Mouse (Mus musculus): ENCODE results near the gene Kat5.
A peak's percentile ranks its signal among the peaks of the same experiment; 100 is the strongest.

Gene Kat5

DNA sequence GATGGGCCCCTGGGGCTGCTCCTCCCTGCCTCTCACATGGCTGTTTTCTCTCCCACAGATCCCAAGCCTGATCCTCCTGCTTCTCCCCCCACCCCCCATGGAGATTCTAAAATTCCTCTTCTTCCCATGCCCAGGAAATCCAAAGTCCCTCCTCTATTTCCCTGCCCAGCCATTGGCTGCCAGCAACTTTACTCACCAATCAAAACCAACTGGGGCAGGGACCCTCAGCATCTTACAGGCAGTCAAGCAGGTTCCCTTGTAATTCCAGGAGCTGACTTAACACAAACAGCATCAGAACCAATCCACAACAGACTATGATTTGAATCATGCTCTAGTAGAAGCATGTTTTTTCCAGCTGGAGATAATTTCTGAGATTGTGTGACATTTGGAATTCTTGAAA is 19.9 kb upstream of the Kat5 start:
- no peak for DNase-seq (ENCODE audit: low spot score in 2 of 2)

- DNase-seq (ENCODE audit: low spot score in 2 of 2): no peak
These were observed 15.3 kb upstream of the Kat5 start for GRCm38 (mm10) chr19:5625311-5625710.

- DNase-seq (ENCODE audit: low spot score in 2 of 2): no peak
These were observed 11.8 kb upstream of the Kat5 start for GRCm38 (mm10) chr19:5621884-5622283.

DNA sequence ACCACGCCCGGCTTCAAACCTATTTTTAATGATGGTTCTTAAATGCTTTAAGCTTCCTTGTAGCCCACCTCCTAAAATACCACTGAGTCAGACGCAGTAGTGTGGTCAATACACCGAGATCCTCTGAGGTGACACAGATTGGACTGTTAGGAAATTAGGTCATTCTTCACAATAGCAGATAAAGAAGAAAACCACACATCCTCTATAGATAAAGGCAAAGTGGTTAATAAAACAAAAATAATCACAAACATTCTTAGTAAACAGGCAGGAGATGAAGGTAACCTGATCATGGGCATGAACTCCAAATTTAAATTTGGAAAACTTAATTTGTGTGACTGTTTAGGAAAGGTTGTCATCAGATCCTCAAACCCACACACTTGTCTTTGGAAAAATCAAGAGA is 10.0 kb upstream of the Kat5 start:
- no peak for DNase-seq (ENCODE audit: low spot score in 2 of 2)

DNA sequence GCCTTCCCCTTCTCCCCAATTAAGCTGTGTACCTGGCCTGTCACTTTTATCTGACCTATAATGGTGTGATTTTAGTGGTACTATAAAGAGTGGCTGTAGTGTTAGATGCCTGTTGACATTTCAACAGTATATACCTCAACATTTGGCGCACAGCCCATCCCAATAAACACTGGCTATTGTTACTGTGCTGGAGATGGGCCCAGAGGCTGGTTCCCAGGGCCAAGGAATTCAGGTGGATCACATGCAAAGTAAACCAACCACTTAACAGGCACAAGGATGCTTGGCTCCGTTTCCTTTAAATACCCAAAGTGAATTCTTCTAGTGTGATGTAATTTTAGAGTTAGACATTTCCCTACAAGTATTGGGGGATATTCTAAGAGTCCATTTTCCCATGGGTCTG is 4.9 kb upstream of the Kat5 start:
- DNase-seq (ENCODE audit: low spot score in 2 of 2): no peak

GRCm38 (mm10) chr19:5612762-5613411 is 2.9 kb upstream of the Kat5 start:
- DNase-seq (ENCODE audit: low spot score in 2 of 2): no peak

DNA sequence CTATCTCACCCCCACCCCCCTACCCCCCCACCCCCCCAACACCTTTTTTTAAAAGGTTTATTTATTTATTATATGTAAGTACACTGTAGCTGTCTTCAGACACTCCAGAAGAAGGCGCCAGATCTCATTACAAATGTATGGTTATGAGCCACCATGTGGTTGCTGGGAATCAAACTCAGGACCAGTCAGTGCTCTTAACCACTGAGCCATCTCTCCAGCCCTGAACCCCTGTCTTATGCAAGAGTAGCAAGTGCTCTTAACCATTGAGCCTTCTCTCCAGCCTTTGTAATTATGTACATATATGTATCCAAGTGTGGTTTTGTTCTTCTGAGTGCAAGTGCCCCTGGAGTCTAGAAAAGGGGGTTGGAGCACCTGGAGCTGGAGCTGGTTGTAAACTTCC is 1.9 kb upstream of the Kat5 start:
- no peak for DNase-seq (ENCODE audit: low spot score in 2 of 2)

GRCm38 (mm10) chr19:5609171-5609546 is 878 bp downstream of the Kat5 start:
- no peak for DNase-seq (ENCODE audit: low spot score in 2 of 2)

DNA sequence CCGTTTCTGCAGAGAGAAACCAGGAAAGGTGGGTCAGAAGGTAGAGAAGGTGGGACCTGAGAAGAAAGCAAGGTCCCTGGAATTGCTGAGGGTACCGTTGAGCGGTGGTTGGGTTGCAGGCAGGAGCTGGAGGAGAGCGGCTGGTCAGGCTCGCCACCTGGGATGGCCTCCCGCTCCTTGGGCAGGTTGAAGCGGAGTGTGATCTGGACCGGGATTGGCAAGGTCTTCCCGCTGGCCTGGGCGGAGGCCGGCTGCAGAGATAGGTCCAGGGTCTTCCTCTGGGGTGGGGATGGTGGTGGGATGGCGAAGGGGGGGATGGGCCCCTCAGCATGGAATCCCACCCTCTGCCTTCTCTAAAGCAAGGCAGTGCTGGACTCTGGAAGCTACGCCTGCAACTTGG is 1.3 kb downstream of the Kat5 start:
- no peak for DNase-seq (ENCODE audit: low spot score in 2 of 2)

GRCm38 (mm10) chr19:5607705-5608410 is 2.2 kb downstream of the Kat5 start:
- DNase-seq (ENCODE audit: low spot score in 2 of 2): no peak

GRCm38 (mm10) chr19:5606196-5606595 is 3.8 kb downstream of the Kat5 start:
- DNase-seq (ENCODE audit: low spot score in 2 of 2): no peak

DNA sequence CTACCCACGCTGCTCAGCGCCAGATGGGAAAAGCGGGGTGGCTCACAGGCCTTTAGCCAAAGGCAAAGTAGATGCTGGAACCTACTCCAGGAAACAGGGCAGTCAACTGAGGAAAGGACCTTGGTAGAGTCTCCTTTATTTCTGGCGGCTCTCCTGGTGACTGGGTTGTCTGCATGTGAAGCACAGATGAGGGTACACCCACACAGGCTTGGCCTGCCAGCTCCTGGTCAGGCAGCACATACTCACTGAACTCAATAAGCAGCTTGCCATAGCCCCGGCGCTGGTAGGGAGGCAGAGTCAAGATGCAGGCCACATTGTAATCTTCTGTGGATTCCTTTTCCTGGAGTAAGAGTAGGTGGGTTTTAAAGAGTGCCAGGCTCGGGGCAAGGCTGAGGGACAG is 4.9 kb downstream of the Kat5 start:
- no peak for DNase-seq (ENCODE audit: low spot score in 2 of 2)

- no peak for DNase-seq (ENCODE audit: low spot score in 2 of 2)
These were observed 6.4 kb downstream of the Kat5 start for GRCm38 (mm10) chr19:5603664-5604063.

GRCm38 (mm10) chr19:5601752-5602541 is 8.1 kb downstream of the Kat5 start, which contains the start of gene Rnaseh2c:
TSS of gene Rnaseh2c (plus strand) at chr19:5601873.
- peak; percentile 63 to 73 for DNase-seq (ENCODE audit: low spot score in 2 of 2)

DNA sequence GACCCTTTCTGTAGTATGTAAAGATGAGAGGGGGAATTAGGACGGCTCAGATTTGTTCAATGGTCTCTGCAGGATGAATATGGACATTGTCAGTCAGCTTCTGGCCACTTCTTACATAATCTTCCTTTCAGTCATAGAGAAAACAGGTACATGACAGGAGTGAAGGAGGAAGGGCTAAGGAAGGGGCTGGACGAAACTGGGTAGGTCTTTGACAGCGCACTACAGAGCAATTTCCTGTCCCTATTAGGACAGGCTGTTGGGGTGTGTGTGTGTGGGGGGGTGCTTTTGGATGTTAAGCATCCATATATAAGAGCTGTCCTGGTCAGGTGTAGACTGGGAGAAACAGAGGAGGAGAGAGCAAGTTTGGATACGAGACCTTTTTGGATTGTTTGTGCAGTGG is 10.8 kb downstream of the Kat5 start:
- DNase-seq (ENCODE audit: low spot score in 2 of 2): no peak

DNA sequence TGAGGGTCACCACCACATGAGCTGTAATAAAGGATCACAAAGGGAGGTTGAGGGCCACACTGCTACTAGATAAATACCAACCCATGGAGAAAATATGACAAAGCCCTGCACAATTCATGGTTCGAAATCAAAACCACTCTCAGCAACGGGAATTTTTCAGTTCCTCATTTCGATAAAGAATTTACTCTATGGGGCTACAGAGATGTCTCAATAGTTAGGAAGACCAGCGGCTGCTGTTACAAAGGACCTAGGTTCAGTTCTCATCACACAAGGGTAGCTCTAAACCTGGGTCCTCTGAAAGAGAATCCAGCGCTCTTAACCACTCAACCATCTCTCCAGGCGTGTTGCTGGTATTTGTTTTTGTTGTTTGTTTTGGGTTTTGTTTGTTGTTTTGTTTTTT is 18.1 kb downstream of the Kat5 start:
- DNase-seq (ENCODE audit: low spot score in 2 of 2): no peak

DNA sequence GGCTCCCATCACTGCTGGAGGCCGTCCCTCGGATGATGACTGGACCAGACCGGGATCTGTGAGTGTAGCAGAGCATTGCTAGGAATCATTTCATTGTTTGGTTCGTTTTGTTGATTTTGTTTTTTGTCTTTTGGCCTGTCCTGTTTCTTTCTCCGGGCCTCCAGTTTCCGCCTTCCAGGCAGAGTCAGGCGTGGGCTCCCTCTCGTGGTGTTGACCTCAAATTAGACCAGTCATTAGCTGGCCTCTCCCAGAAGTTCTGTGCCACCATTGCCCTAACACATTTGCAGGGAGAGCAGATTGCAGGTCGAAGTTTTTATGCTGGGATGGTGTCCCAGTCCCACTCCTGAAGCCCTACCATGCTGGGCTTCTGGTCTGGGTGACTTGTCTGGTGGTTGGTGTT is 20.9 kb downstream of the Kat5 start:
- DNase-seq (ENCODE audit: low spot score in 2 of 2): no peak

GRCm38 (mm10) chr19:5581995-5582394 is 28.0 kb downstream of the Kat5 start:
- DNase-seq (ENCODE audit: low spot score in 2 of 2): no peak

GRCm38 (mm10) chr19:5580776-5581175 is 29.3 kb downstream of the Kat5 start:
- no peak for DNase-seq (ENCODE audit: low spot score in 2 of 2)

GRCm38 (mm10) chr19:5579971-5580370 is 30.1 kb downstream of the Kat5 start:
- DNase-seq (ENCODE audit: low spot score in 2 of 2): no peak

- no peak for DNase-seq (ENCODE audit: low spot score in 2 of 2)
These were observed 34.7 kb downstream of the Kat5 start for GRCm38 (mm10) chr19:5575336-5575735.

DNA sequence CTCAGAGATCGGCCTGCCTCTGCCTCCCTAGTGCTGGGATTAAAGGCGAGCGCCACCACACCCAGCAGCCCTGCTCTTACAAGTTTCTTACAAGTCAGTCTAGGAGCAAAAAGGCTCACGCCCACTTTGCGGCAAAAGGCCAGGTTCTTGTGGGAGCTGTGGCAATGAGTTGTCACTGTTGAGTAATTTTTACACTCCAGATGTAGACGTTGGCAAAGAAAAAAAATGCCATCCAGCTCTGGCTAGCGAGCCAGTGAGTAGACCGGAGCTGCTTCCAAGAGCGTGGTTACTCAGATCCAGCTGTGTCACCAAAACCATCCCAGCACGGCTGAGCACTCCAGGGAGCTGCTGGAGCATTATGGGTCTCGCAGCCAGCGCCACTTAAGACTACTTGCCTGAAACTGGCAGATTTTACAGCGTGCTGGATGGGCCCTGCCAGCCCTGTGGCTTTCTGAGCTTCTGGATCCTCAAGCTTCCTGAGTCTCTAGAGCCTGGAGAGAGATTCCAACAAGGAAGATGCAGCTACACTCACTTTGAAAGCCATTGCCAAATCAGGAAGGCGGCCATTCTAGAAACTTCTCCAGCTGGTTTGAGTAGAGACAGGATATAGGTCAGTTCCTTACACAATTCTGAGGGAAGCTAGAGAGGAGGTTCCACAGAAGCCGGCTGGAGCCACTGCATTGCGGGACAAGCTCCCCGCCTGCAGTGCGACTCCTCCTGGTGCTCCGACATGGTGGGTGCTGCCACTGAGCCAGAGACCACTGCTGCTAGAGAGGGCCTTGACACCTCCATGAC is 37.5 kb downstream of the Kat5 start:
- DNase-seq (ENCODE audit: low spot score in 2 of 2): no peak

Data from frontal cortex, postnatal 10 days (tissue).